Comparison of ENCODE assay signal across 8 mouse cellular contexts in the genomic region with DNA sequence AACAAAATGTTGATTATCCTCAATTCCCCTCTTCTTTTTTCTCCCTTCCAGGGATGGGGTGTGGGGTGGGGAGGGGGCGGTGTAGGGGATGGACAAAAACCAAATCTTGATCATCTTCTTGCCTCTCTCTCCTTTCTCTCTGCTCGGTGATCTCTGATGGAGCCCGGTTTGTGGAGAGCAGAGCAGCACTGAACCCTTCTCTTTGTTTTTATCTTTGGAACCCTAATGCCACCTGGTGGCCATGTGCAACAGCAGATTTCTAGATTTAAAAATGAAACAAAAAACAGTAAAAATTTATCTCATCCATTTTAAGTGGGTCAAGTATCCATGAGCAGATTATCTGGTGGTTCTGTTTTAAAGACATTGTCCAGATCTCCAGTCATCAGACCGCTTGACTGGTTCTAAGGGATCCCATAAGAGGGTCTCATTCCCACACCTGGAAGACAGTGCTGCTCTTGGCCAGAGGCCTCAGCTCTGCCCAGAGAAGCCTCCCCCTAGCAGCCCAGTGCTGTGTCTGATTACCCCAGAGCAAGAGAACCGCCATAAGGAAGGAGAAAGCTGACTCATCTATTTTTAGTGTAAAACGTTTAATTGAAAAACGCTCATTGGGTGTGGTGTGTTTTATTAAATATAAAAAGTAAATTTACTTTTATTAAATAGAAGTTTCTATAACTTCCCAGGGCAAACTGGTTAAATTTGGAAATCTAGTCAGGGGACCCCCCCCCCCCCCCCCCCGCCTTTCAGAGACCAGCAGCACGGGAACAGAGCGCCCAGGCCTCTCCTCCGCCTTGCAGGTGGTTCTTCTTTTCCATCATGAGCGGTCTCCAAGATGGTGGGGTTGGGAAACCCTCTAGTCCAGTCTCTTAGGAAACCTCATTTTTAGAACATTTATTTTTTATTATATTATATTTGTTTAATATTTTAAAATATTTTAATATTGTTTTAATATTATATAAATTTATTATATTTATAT. TPM values are rescaled to one million over a fixed set of nuclear protein-coding genes. Genes with fewer than 3 reads are reported as not detected.
DNase-seq lines count a peak whose midpoint lies in the region; ATAC-seq lines count a peak whose summit lies in the region.

No protein-coding gene starts in this region.

- no peaks in the 10 kb centered on the region for H3K36me3 ChIP-seq in forebrain, embryonic 14.5 days (ENCODE audit: control insufficient read depth, insufficient read depth, low read length)
- no peaks in the 10 kb centered on the region for H3K36me3 ChIP-seq in liver, embryonic 16.5 days (ENCODE audit: control insufficient read depth, insufficient read depth)
- H3K36me3 ChIP-seq in neural tube, embryonic 13.5 days, result no peaks in the 10 kb centered on the region

- peak overlapping the region; percentile 55; the same call in 1 of the 2 replicates for H3K27ac ChIP-seq in forebrain, embryonic 14.5 days (ENCODE audit: low read depth, low read length)
- no peak overlapping the region for H3K27ac ChIP-seq in liver, embryonic 16.5 days (ENCODE audit: low read length)
- H3K27ac ChIP-seq in neural tube, embryonic 13.5 days (replicated peaks), result peak overlapping the region; percentile 77

- peak overlapping the region; percentile 21; the same call in 1 of the 2 replicates for H3K4me2 ChIP-seq in forebrain, embryonic 14.5 days (ENCODE audit: low read length)
- 0 out of 2 replicates have a peak overlapping the region, but pooled peaks have one; percentile 8 for H3K4me2 ChIP-seq in liver, embryonic 16.5 days (ENCODE audit: low read depth, low read length)
- no peak overlapping the region for H3K4me2 ChIP-seq in neural tube, embryonic 13.5 days

- H3K9ac ChIP-seq in forebrain, embryonic 14.5 days (ENCODE audit: low read length), result peak overlapping the region; percentile 58
- no peak overlapping the region for H3K9ac ChIP-seq in liver, embryonic 16.5 days (ENCODE audit: low read depth, low read length)
- peak overlapping the region; percentile 62 for H3K9ac ChIP-seq in neural tube, embryonic 13.5 days

- H3K4me1 ChIP-seq in forebrain, embryonic 14.5 days (ENCODE audit: control insufficient read depth, insufficient read depth, low read length), result no peaks in the 10 kb centered on the region; the same call in 1 of the 2 replicates
- no peaks in the 10 kb centered on the region for H3K4me1 ChIP-seq in liver, embryonic 16.5 days (ENCODE audit: control insufficient read depth, low read depth, low read length)
- H3K4me1 ChIP-seq in neural tube, embryonic 13.5 days (replicated peaks), result no peaks in the 10 kb centered on the region

- no peaks in the 10 kb centered on the region for H3K9me3 ChIP-seq in forebrain, embryonic 14.5 days (replicated peaks; ENCODE audit: control insufficient read depth, low read length)
- H3K9me3 ChIP-seq in liver, embryonic 16.5 days (replicated peaks; ENCODE audit: control insufficient read depth, low read length), result no peaks in the 10 kb centered on the region
- H3K9me3 ChIP-seq in neural tube, embryonic 13.5 days, result no peaks in the 10 kb centered on the region

- 42% methylated on average over 12 of the region's 12 CpGs for WGBS in forebrain, embryonic 14.5 days
- WGBS in liver, embryonic 16.5 days (ENCODE audit: insufficient replicate concordance), result 37% methylated on average over 12 of the region's 12 CpGs
- 42% methylated on average over 12 of the region's 12 CpGs for WGBS in neural tube, embryonic 13.5 days

- peak; percentile 88 for ATAC-seq in forebrain, embryonic 14.5 days
- no peak for ATAC-seq in liver, embryonic 16.5 days (ENCODE audit: low read depth)
- peak; percentile 88 for ATAC-seq in neural tube, embryonic 13.5 days (ENCODE audit: low read depth)

- no peak overlapping the region for H3K4me3 ChIP-seq in forebrain, embryonic 14.5 days (ENCODE audit: low read depth, low read length)
- no peak overlapping the region for H3K4me3 ChIP-seq in liver, embryonic 16.5 days (ENCODE audit: low read depth, low read length)
- no peak overlapping the region for H3K4me3 ChIP-seq in neural tube, embryonic 13.5 days

- peak; percentile 12 for DNase-seq in urinary bladder, postnatal 25 days (ENCODE audit: low spot score)
- no peak for DNase-seq in urinary bladder, adult 2 months (ENCODE audit: low spot score)
- peak; percentile 42 for DNase-seq in cerebellum, adult 11 months
- peak; percentile 87 for DNase-seq in forebrain, embryonic 14.5 days (ENCODE audit: low spot score)
- DNase-seq in kidney, adult 11 months, result peak; percentile 6
- no peak for DNase-seq in frontal cortex, postnatal 25 days (ENCODE audit: low spot score in 2 of 2)

- H3K27me3 ChIP-seq in forebrain, embryonic 14.5 days (replicated peaks; ENCODE audit: control insufficient read depth, insufficient read depth, low read length), result no peaks in the 10 kb centered on the region
- H3K27me3 ChIP-seq in liver, embryonic 16.5 days (ENCODE audit: control insufficient read depth, insufficient read depth, low read depth, low read length), result no peaks in the 10 kb centered on the region
- H3K27me3 ChIP-seq in neural tube, embryonic 13.5 days, result no peaks in the 10 kb centered on the region

RNA-seq across cellular contexts. Expression of a gene that starts 5.3 kb away (rescaled TPM):
- 6.3 and 8.1 TPM in 2 replicates for polyA plus RNA-seq in urinary bladder, adult 2 months (2012; rRNA removed)
- 96.6 and 101 TPM in 2 replicates for polyA plus RNA-seq in forebrain, embryonic 14.5 days (2014; fragmentation: Nextera tagmentation; extraction: Ambion mirVana)
- polyA plus RNA-seq in liver, embryonic 16.5 days (2015; fragmentation: Nextera tagmentation; extraction: Ambion mirVana), result 4.1 and 4.3 TPM in 2 replicates
- 104 and 121 TPM in 2 replicates for polyA plus RNA-seq in neural tube, embryonic 13.5 days (2015; fragmentation: Nextera tagmentation; extraction: Ambion mirVana)

RNA-seq across cellular contexts. Expression of a gene that starts 36.7 kb away (rescaled TPM):
- polyA plus RNA-seq in urinary bladder, adult 2 months (2012; rRNA removed), result 2.3 and 2.5 TPM in 2 replicates
- 10.8 and 14.5 TPM in 2 replicates for polyA plus RNA-seq in forebrain, embryonic 14.5 days (2014; fragmentation: Nextera tagmentation; extraction: Ambion mirVana)
- 0.58 and 0.68 TPM in 2 replicates for polyA plus RNA-seq in liver, embryonic 16.5 days (2015; fragmentation: Nextera tagmentation; extraction: Ambion mirVana)
- polyA plus RNA-seq in neural tube, embryonic 13.5 days (2015; fragmentation: Nextera tagmentation; extraction: Ambion mirVana), result 7.6 and 8.9 TPM in 2 replicates

RNA-seq across cellular contexts. Expression of a gene that starts 51.5 kb away (rescaled TPM):
- 14.7 and 18.1 TPM in 2 replicates for polyA plus RNA-seq in urinary bladder, adult 2 months (2012; rRNA removed)
- polyA plus RNA-seq in forebrain, embryonic 14.5 days (2014; fragmentation: Nextera tagmentation; extraction: Ambion mirVana), result 12.8 and 13.8 TPM in 2 replicates
- polyA plus RNA-seq in liver, embryonic 16.5 days (2015; fragmentation: Nextera tagmentation; extraction: Ambion mirVana), result 1.1 and 1.4 TPM in 2 replicates
- polyA plus RNA-seq in neural tube, embryonic 13.5 days (2015; fragmentation: Nextera tagmentation; extraction: Ambion mirVana), result 11.6 and 12.7 TPM in 2 replicates

Comparison
In these comparisons a context has a peak if more than half of its experiments do, and no peak if none do; other contexts are left out.
1. DNase-seq: peak in urinary bladder, postnatal 25 days (single experiment), cerebellum, adult 11 months (single experiment), forebrain, embryonic 14.5 days (single experiment) and kidney, adult 11 months (single experiment); none in urinary bladder, adult 2 months (single experiment) and frontal cortex, postnatal 25 days (0 of 2).
2. RNA of a gene that starts 5.3 kb away (polyA plus RNA-seq): 104 to 121 TPM in neural tube, embryonic 13.5 days and 96.6 to 101 TPM in forebrain, embryonic 14.5 days; 6.3 to 8.1 TPM in urinary bladder, adult 2 months and 4.1 to 4.3 TPM in liver, embryonic 16.5 days; every median in the first group is over 10 times any median in the second.